Mouse (Mus musculus): Measurements from ENCODE around the gene Tgfbr3. TPM values are rescaled to one million over a fixed set of nuclear protein-coding genes. Genes with fewer than 3 reads are reported as not detected.

Tgfbr3 gene
- total and polyA plus RNA-seq, 2 experiments from 2014 or later: 3.4 to 14.3 TPM

- peak; percentile 55 for DNase-seq
- TF ChIP-seq CTCF (IDR thresholded peaks at IDR 0.05; ENCODE audit: low read depth): no peak
- ATAC-seq: no peak
- Histone ChIP-seq H3K9ac (no peak overlapping the region), H3K4me2 (ENCODE audit: low read depth) (no peak overlapping the region), H3K36me3 (ENCODE audit: insufficient read depth) (no peaks in the 10 kb centered on the region), H3K4me3 (ENCODE audit: low read depth, low read length) (no peak overlapping the region), H3K27ac (ENCODE audit: low read depth, low read length) (no peak overlapping the region), H3K27me3 (ENCODE audit: insufficient read depth, low read length) (no peaks in the 10 kb centered on the region), H3K9me3 (ENCODE audit: low read length) (no peaks in the 10 kb centered on the region), H3K4me1 (ENCODE audit: insufficient read depth) (no peaks in the 10 kb centered on the region; the same call in 1 of the 2 replicates)
Observed at GRCm38 (mm10) chr5:107174188-107174587, 115.2 kb downstream of the Tgfbr3 start.

- TF ChIP-seq CTCF (IDR thresholded peaks at IDR 0.05; ENCODE audit: low read depth): no peak
- Histone ChIP-seq H3K9me3 (ENCODE audit: low read length) (no peaks in the 10 kb centered on the region), H3K27ac (ENCODE audit: low read depth, low read length) (no peak overlapping the region), H3K36me3 (ENCODE audit: insufficient read depth) (no peaks in the 10 kb centered on the region), H3K9ac (no peak overlapping the region), H3K4me3 (ENCODE audit: low read depth, low read length) (no peak overlapping the region), H3K27me3 (ENCODE audit: insufficient read depth, low read length) (no peaks in the 10 kb centered on the region), H3K4me1 (ENCODE audit: insufficient read depth) (no peaks in the 10 kb centered on the region; the same call in 1 of the 2 replicates), H3K4me2 (ENCODE audit: low read depth) (no peak overlapping the region)
- no peak for DNase-seq
- WGBS: 82% methylated on average over 2 of the region's 2 CpGs
- ATAC-seq: no peak
Observed at GRCm38 (mm10) chr5:107173483-107173882, 115.9 kb downstream of the Tgfbr3 start.

- no peak overlapping the region for H3K4me3 ChIP-seq (ENCODE audit: low read depth, low read length)
- no peaks in the 10 kb centered on the region for H3K9me3 ChIP-seq (ENCODE audit: low read length)
- peaks cover 8% of the 10 kb centered on the region for H3K4me1 ChIP-seq (ENCODE audit: insufficient read depth)
- no peaks in the 10 kb centered on the region for H3K27me3 ChIP-seq (ENCODE audit: insufficient read depth, low read length)
- ATAC-seq (no peak), DNase-seq (no peak)
- H3K27ac ChIP-seq (ENCODE audit: low read depth, low read length): no peak overlapping the region
- TF ChIP-seq CTCF (IDR thresholded peaks at IDR 0.05; ENCODE audit: low read depth): no peak
- 72% methylated on average over 7 of the region's 7 CpGs for WGBS
- H3K36me3 ChIP-seq (ENCODE audit: insufficient read depth): no peaks in the 10 kb centered on the region
- no peak overlapping the region for H3K4me2 ChIP-seq (ENCODE audit: low read depth)
- H3K9ac ChIP-seq: no peak overlapping the region
Observed at GRCm38 (mm10) chr5:107171861-107172260, 117.6 kb downstream of the Tgfbr3 start.

GRCm38 (mm10) chr5:107169796-107170195, 119.6 kb downstream of the Tgfbr3 start:
- no peak for ATAC-seq
- WGBS: 85% methylated on average over 5 of the region's 5 CpGs

GRCm38 (mm10) chr5:107167872-107168300, 121.5 kb downstream of the Tgfbr3 start:
- no peaks in the 10 kb centered on the region for H3K9me3 ChIP-seq (ENCODE audit: low read length)
- WGBS: 10% methylated on average over 8 of the region's 8 CpGs
- 0 out of 2 replicates have a peak overlapping the region, but pooled peaks have one; percentile 1 for H3K9ac ChIP-seq
- peak overlapping the region; percentile 37 for H3K4me2 ChIP-seq (ENCODE audit: low read depth)
- H3K27ac ChIP-seq (ENCODE audit: low read depth, low read length): no peak overlapping the region
- DNase-seq (peak; percentile 75), ATAC-seq (peak; percentile 82)
- peak overlapping the region; percentile 17; the same call in 1 of the 2 replicates for H3K4me3 ChIP-seq (ENCODE audit: low read depth, low read length)
- no peaks in the 10 kb centered on the region for H3K27me3 ChIP-seq (ENCODE audit: insufficient read depth, low read length)
- no peaks in the 10 kb centered on the region for H3K36me3 ChIP-seq (ENCODE audit: insufficient read depth)
- TF ChIP-seq CTCF (IDR thresholded peaks at IDR 0.05; ENCODE audit: low read depth): no peak
- peaks cover 8% of the 10 kb centered on the region for H3K4me1 ChIP-seq (ENCODE audit: insufficient read depth)

More at GRCm38 (mm10) chr5:107169796-107170195, 119.6 kb downstream of the Tgfbr3 start:
- Histone ChIP-seq H3K9ac (no peak overlapping the region), H3K4me1 (ENCODE audit: insufficient read depth) (peaks cover 8% of the 10 kb centered on the region), H3K9me3 (ENCODE audit: low read length) (no peaks in the 10 kb centered on the region), H3K27ac (ENCODE audit: low read depth, low read length) (no peak overlapping the region), H3K4me2 (ENCODE audit: low read depth) (no peak overlapping the region), H3K36me3 (ENCODE audit: insufficient read depth) (no peaks in the 10 kb centered on the region), H3K27me3 (ENCODE audit: insufficient read depth, low read length) (no peaks in the 10 kb centered on the region), H3K4me3 (ENCODE audit: low read depth, low read length) (no peak overlapping the region)
- no peak for TF ChIP-seq CTCF (IDR thresholded peaks at IDR 0.05; ENCODE audit: low read depth)
- DNase-seq: no peak

GRCm38 (mm10) chr5:107167373-107167772, 122.1 kb downstream of the Tgfbr3 start:
- Histone ChIP-seq H3K4me1 (ENCODE audit: insufficient read depth) (peaks cover 8% of the 10 kb centered on the region), H3K27ac (ENCODE audit: low read depth, low read length) (no peak overlapping the region), H3K9ac (0 out of 2 replicates have a peak overlapping the region, but pooled peaks have one; percentile 1), H3K9me3 (ENCODE audit: low read length) (no peaks in the 10 kb centered on the region), H3K4me3 (ENCODE audit: low read depth, low read length) (peak overlapping the region; percentile 17), H3K36me3 (ENCODE audit: insufficient read depth) (no peaks in the 10 kb centered on the region), H3K4me2 (ENCODE audit: low read depth) (peak overlapping the region; percentile 37), H3K27me3 (ENCODE audit: insufficient read depth, low read length) (no peaks in the 10 kb centered on the region; the same call in 1 of the 2 replicates)
- no peak for DNase-seq
- no peak for TF ChIP-seq CTCF (IDR thresholded peaks at IDR 0.05; ENCODE audit: low read depth)
- ATAC-seq: no peak
- 28% methylated on average over 12 of the region's 12 CpGs for WGBS

GRCm38 (mm10) chr5:107166659-107167370, 122.6 kb downstream of the Tgfbr3 start:
- peak overlapping the region; percentile 37; the same call in 1 of the 2 replicates for H3K4me2 ChIP-seq (ENCODE audit: low read depth)
- no peaks in the 10 kb centered on the region for H3K9me3 ChIP-seq (ENCODE audit: low read length)
- H3K36me3 ChIP-seq (ENCODE audit: insufficient read depth): no peaks in the 10 kb centered on the region
- peaks cover 8% of the 10 kb centered on the region for H3K4me1 ChIP-seq (ENCODE audit: insufficient read depth)
- H3K27ac ChIP-seq (ENCODE audit: low read depth, low read length): no peak overlapping the region
- 61% methylated on average over 11 of the region's 11 CpGs for WGBS
- DNase-seq (no peak), ATAC-seq (no peak)
- H3K27me3 ChIP-seq (ENCODE audit: insufficient read depth, low read length): no peaks in the 10 kb centered on the region; the same call in 1 of the 2 replicates
- H3K9ac ChIP-seq: no peak overlapping the region
- no peak overlapping the region for H3K4me3 ChIP-seq (ENCODE audit: low read depth, low read length)
- no peak for TF ChIP-seq CTCF (IDR thresholded peaks at IDR 0.05; ENCODE audit: low read depth)

Measured in forebrain, postnatal 0 days (tissue).